Mouse (Mus musculus) bone marrow, adult 2 months (tissue): ENCODE measurements around the gene Thap12. TPM values are rescaled to one million over a fixed set of nuclear protein-coding genes. Genes with fewer than 3 reads are reported as not detected.

Experiments
- H3K27ac ChIP-seq: fragments of 200-500 bp; 2 replicates; pipeline ENCODE4 v1.5.1; 2012; ENCODE audit warnings: low read depth, mild to moderate bottlenecking, control low read depth, inconsistent platforms, low read length; ENCODE audit not compliant: control insufficient read depth, poor library complexity, insufficient read depth
- H3K4me1 ChIP-seq: fragments of 200-500 bp; 2 replicates; pipeline ENCODE4 v1.6.1; 2011; ENCODE audit warnings: low read length; ENCODE audit not compliant: control insufficient read depth, insufficient read depth
- H3K4me3 ChIP-seq: fragments of 200-500 bp; replicated peaks from 2 replicates; pipeline ENCODE3; 2011; ENCODE audit warnings: mild to moderate bottlenecking, low read depth, low read length, control low read depth; ENCODE audit not compliant: control insufficient read depth
- CTCF ChIP-seq: fragments of 200-500 bp; IDR thresholded peaks from 2 replicates; pipeline ENCODE4 v1.5.1; 2011; ENCODE audit warnings: low read length, control low read depth; ENCODE audit not compliant: control insufficient read depth, insufficient read depth
- POLR2A ChIP-seq: fragments of 200-500 bp; IDR thresholded peaks from 2 replicates; pipeline ENCODE4 v1.6.1; 2011; ENCODE audit warnings: low read depth, mild to moderate bottlenecking, control low read depth, low read length, borderline replicate concordance; ENCODE audit not compliant: control insufficient read depth
- WGBS: fragments of 180-500 bp; shearing (Covaris S2); methylation state at CpG from one replicate; pipeline ENCODE4 v1.1.7; 2018; 5-methylcytosine and 5-hydroxymethylcytosine counted together
- polyA plus RNA-seq: library from polyadenylated mRNA; stranded (reverse); fragments of >200 nt; gene quantifications from 2 replicates; pipeline ENCODE4 v1.2.4, GENCODE M21; 2011; ENCODE audit warnings: low replicate concordance; ENCODE audit not compliant: missing spikeins, insufficient read depth, insufficient read length

The Thap12 gene
- polyA plus RNA-seq: 8.2 and 9.0 TPM in 2 replicates

DNA sequence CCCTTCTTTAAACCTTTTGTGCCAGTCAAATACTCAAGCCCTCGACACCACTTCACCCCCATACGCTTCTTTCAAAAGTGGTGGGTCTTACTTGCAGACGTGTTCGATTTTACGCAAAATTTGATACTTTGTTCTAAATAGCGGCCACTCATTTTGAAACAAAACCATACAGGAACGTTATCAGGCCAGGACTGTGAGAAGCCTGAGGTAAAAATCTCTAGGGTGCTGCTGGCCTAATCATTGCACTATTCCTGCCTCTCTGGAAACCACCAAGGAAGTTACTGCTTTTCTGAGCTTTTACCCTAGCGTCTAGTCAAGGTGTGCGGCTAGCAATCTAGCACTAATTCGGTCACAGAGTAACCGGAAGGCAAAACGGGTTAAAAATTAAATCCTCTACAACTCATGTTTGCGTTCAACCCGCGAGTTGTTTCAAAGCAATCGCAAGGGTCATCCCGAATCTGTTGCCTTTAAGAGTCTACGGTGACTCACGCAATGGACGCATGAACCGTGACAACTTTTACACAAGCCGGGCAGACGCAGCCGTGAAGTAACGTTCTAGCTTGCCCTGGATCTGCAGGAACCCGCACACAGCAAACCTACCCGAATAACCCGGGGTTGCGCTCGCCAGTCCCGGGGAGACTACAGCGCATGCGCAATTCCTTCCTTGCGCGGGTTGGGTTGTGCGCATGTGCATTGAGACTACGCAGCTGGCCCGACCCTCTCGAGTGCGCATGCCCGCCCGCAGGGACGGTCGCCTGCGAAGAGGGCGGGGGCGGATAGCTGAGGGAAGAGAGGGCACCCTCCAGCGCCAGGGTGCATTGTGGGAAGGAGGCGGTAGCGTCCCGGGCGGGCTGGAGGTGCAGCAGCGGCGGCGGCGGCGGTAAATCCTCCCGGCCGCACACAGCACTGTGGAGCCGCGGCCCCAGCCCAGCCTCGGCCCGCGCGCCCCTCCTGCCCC is at the start of gene Thap12:
Thap12 (plus strand) TSS at position 821 of the 958 bp plus-strand sequence.
- peak; percentile 35; the same call in 1 of the 2 replicates for TF ChIP-seq CTCF
- peak; percentile 81; the same call in 1 of the 2 replicates for TF ChIP-seq POLR2A
- Histone ChIP-seq H3K4me1 (no peaks in the 10 kb centered on the region; the same call in 1 of the 2 replicates), H3K27ac (peak within 1 kb of the TSS; percentile 88), H3K4me3 (peak within 1 kb of the TSS; percentile 97)
- 2% methylated on average over 59 of the region's 65 CpGs for WGBS

DNA sequence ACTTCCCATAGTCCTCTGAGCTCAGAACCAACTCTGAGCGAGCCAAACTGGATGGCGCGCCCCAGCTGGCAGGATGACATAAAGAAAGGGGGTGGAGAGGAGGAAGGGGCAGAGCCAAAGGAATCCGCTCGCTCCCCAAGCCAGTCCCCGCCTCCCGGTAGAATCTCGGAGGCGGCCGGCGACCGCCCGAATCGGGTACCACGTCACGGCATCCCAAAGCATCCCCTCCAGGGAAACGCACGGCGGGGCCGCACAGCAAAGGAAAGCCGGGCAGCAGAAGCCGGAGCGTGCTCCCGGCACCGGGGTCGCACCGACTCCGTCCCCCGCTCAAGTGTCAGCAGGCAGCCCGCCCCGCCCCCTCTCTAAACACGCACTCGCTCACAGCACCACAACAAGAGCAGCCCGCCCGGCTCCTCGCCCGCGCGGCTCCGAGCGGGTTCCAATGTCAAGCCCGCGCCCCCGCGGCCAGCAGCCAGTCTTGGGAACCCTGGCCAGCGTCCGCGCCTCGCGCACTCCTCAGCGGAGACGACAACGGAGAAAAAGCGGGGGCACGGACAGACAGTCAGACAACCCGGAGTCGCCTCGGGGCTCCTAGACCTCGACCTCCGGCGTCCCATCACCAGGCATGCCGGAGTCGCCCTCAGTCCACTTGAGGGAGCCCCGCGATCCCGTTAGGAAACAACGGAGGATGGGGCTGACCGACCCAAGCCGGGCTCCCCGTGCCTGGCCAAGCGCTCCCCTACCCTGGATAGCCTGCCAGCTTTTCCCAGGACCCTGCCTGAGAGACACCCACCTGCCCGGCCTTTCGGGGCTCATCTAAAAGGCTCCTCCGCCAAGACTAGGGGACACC is 47.0 kb upstream of the Thap12 start:
- WGBS: under 1% methylated on average over 74 of the region's 74 CpGs
- Histone ChIP-seq H3K4me1 (no peaks in the 10 kb centered on the region), H3K27ac (peak overlapping the region; percentile 73)

DNA sequence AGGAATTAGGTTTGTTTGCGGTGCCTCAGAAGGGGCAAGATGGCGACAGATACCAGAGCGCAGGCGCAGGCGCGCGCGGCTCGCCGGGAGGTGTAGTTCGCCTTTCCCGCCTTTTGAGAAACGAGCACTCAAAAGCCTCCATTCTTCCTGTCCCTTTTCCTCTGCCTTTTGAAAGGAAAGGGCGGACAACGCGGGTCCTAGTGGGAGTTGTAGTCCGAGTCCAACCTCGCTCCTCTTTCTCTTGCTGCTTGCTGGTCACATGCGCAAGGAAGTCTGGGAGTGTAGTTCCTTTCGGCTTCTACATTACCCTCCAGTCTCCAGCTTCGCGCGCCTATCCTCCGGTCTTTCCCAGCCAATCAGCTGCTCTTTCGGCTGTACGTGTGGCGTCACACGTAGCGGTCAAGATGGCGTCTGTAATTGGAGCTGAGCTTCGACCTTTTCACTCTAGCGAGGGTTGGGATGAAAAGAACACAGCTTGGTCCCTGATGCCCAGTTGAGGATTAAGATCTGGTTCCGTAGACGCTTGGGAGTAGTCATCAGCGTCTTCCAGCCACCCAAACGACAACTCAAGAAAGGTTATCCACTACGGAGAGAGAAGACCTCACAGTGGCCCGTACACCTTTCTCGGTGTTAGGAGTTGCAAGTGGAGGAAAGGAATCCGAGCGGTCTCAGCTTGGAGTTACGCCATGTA is 46.2 kb upstream of the Thap12 start, which contains the start of gene Emsy:
Emsy (minus strand) TSS at position 253 of the 691 bp plus-strand sequence.
- TF ChIP-seq POLR2A (peak; percentile 45; the same call in 1 of the 2 replicates), CTCF (no peak)
- H3K4me1 ChIP-seq: no peaks in the 10 kb centered on the region
- peak within 1 kb of the TSS; percentile 79 for H3K4me3 ChIP-seq
- peak within 1 kb of the TSS; percentile 73 for H3K27ac ChIP-seq
- WGBS: under 1% methylated on average over 42 of the region's 42 CpGs

More for the DNA sequence above, 47.0 kb upstream of the Thap12 start:
- H3K4me3 ChIP-seq: peak overlapping the region; percentile 79
- TF ChIP-seq CTCF: no peak
- peak; percentile 38; the same call in 1 of the 2 replicates for TF ChIP-seq POLR2A

DNA sequence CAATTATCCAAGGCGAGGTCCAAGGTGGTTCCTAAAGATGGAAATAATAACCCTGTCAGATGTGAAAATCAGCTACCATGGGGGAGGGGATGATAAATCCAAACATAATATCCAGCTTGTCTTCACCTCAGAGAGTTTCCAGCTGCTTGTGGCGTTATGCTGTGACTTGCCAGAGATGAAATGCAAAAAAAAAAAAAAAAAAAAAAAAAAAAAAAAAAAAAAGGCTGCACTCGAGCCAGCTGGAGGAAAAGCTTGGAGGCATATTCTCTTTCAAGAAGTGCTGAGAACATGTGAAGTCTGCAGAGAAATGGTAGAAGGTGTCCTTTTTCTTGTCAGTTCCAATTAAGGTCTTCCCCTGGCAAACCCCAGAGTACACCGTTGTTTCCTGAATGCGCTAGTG is 37.7 kb upstream of the Thap12 start:
- Histone ChIP-seq H3K4me3 (no peak overlapping the region), H3K27ac (no peak overlapping the region), H3K4me1 (no peaks in the 10 kb centered on the region)
- no peak for TF ChIP-seq POLR2A
- TF ChIP-seq CTCF: no peak
- WGBS: 70% methylated on average over 5 of the region's 5 CpGs

DNA sequence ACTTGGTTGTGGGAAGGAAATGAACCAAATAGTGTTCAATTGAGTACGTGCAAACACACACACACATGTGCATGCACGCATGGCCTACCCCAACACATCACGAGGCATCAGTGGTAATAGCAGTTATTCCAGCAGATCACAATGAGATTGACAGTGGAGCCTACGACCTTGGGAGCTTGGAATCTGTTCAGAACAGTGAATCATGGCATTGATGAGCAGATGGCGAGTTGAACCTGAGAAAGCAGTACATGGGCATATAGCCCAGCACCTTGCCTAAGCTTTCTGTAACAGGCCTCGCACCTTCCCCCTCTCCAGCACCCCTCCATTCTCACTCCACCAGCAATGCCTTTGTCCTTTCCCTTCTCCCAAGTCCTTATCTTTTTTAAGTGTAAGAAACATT is 37.2 kb upstream of the Thap12 start:
- H3K4me3 ChIP-seq: no peak overlapping the region
- TF ChIP-seq CTCF (no peak), POLR2A (no peak)
- no peaks in the 10 kb centered on the region for H3K4me1 ChIP-seq
- WGBS: 79% methylated on average over 6 of the region's 6 CpGs
- H3K27ac ChIP-seq: no peak overlapping the region

DNA sequence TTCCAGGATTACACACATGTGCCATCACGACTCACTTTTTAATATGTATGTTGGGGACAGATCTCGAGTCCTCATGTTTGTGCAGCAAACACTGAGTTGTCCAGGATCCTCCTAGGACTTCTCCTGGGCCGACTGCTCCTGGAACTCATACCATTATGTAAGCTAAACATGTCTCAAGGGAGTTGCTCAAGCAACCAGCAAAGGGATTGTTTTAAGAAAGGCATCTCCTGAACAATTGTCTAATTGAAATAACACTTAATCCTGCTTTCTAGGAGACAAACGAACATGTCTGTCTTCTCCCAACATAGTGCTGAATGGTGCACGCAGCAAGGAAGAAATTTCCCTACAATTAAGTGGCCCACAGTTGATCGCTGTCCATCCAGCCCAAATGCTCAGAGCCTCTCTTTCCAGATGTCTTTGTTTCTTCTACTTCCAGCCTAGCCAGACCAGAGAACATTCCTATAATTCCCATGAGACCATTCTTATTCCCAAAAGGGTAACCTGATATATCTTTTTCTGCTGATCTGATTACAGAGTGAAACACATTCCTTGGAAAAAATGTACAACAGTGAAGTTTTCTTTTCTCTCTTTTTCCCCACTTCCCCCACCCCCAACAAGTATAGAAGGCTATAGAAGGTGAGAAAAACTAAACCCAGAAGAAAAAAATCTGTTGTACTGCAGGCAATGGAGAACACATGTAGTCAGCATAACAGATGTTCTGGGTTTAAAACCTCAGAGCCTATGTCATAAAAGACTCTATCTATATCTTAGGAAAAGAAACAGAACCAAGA is 34.8 kb upstream of the Thap12 start:
- no peak for TF ChIP-seq CTCF
- no peak for TF ChIP-seq POLR2A
- H3K4me3 ChIP-seq: no peak overlapping the region
- 75% methylated on average over 6 of the region's 6 CpGs for WGBS
- H3K27ac ChIP-seq: no peak overlapping the region
- no peaks in the 10 kb centered on the region; the same call in 1 of the 2 replicates for H3K4me1 ChIP-seq

DNA sequence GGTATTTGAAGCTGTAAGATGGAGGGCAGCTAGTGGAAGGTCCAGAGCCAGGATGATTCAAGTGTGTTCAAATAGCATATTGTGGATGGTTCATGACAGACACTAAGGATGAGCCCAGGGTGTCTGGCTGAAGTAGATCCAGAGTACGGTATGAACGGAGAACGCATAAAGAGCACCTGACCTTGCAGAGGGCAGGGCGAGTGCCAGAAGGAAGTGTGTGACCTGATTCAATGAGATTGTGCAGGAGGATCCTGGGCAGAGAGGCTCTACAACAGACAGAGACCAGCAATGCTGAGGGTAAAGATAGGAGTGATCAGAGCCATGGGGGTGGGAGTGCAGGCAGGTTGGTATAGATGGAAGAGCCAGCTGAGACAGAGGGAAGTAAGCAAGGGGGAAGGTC is 32.1 kb upstream of the Thap12 start:
- TF ChIP-seq POLR2A: no peak
- TF ChIP-seq CTCF: no peak
- Histone ChIP-seq H3K4me3 (no peak overlapping the region), H3K4me1 (no peaks in the 10 kb centered on the region; the same call in 1 of the 2 replicates), H3K27ac (no peak overlapping the region)
- WGBS: 70% methylated on average over 4 of the region's 4 CpGs
